Mouse (Mus musculus): ENCODE results near the gene Arid1a. TPM values are rescaled to one million over a fixed set of nuclear protein-coding genes. Genes with fewer than 3 reads are reported as not detected.
"Not testable (repeated sequence)": the region's sequence is repeated elsewhere in the genome, so short reads cannot be mapped to it uniquely, and the experiment has no call there.

The Arid1a gene
- polyA plus RNA-seq, 1 experiment = 2.3 TPM

DNA sequence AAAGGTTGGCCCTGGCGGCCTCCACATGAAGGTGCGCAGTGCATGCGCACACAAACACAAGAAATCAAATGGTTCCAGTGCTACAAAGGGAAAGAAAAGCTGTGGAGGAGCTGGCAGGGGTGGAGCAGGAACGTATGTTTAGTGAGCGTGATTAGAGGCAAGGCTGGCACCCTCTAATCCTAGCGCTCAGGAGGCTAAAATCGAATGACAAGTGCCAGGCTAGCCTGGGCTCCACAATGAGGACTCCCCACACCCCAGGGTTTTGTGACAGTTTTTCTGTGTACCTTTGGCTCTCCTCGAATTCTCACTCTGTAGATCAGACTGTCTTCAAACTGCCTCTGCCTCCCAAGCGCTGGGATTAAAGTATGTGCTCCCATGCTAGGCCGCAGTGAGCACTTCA is 103.8 kb downstream of the Arid1a start:
- no peaks in the 10 kb centered on the region for H3K9me3 ChIP-seq (ENCODE audit: control insufficient read depth, low read length)
- H3K36me3 ChIP-seq (ENCODE audit: control insufficient read depth) = no peaks in the 10 kb centered on the region
- peaks cover 3% of the 10 kb centered on the region for H3K4me1 ChIP-seq (ENCODE audit: control insufficient read depth)
- H3K4me3 ChIP-seq (replicated peaks) = no peak overlapping the region
- H3K27me3 ChIP-seq (ENCODE audit: control insufficient read depth) = no peaks in the 10 kb centered on the region
- no peak for TF ChIP-seq GATA1 (IDR thresholded peaks at IDR 0.05; ENCODE audit: low read length)
- no peak for TF ChIP-seq TAL1 (IDR thresholded peaks at IDR 0.05; ENCODE audit: low read length)

DNA sequence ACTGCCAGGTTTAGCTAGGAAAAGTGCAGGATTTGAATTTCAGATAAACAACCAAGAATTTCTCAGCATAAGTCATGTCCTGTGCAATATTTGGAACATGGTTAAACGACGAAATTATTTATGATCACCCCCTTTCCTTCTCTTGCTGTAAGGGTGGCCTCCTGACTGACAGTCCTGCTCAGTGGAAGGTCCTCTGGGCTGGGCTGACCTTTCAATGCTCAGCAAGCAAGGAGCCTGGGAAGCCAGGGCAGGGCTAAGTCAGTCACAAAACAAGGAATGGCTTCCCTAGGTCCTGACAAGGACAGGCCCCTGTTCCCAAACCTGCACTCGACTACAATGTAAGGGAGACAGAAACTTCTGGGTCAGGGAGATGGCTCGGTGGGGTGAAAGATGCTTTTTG is 104.6 kb downstream of the Arid1a start:
- TF ChIP-seq TAL1 (IDR thresholded peaks at IDR 0.05; ENCODE audit: low read length) (no peak), GATA1 (IDR thresholded peaks at IDR 0.05; ENCODE audit: low read length) (no peak)
- Histone ChIP-seq H3K27me3 (ENCODE audit: control insufficient read depth) (no peaks in the 10 kb centered on the region), H3K4me1 (ENCODE audit: control insufficient read depth) (peaks cover 3% of the 10 kb centered on the region), H3K4me3 (replicated peaks) (no peak overlapping the region), H3K36me3 (ENCODE audit: control insufficient read depth) (no peaks in the 10 kb centered on the region), H3K9me3 (ENCODE audit: control insufficient read depth, low read length) (no peaks in the 10 kb centered on the region)

DNA sequence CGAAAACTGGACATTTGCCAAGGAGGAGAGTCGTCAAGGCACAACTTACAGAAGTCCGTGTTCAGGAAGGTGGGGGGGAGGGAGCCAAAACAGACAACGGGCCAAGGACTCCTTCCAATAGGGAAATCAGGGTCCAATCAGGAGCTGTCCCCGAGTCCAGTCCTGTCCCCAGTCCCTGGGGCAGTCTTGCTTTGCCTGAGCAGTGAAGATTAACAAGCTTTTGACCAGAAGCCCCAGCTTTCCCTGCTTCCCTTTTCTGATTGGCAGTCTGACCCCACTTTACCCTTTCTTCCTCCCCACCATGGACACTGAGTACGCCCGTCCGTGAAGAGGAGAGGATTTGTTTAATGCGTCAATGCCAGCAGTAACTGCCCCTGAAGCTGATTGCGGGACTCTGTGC is 105.1 kb downstream of the Arid1a start:
- TF ChIP-seq TAL1 (IDR thresholded peaks at IDR 0.05; ENCODE audit: low read length) (no peak), GATA1 (IDR thresholded peaks at IDR 0.05; ENCODE audit: low read length) (no peak)
- no peaks in the 10 kb centered on the region for H3K9me3 ChIP-seq (ENCODE audit: control insufficient read depth, low read length)
- no peaks in the 10 kb centered on the region for H3K36me3 ChIP-seq (ENCODE audit: control insufficient read depth)
- H3K4me1 ChIP-seq (ENCODE audit: control insufficient read depth) = peaks cover 3% of the 10 kb centered on the region
- no peak overlapping the region for H3K4me3 ChIP-seq (replicated peaks)
- H3K27me3 ChIP-seq (ENCODE audit: control insufficient read depth) = no peaks in the 10 kb centered on the region

DNA sequence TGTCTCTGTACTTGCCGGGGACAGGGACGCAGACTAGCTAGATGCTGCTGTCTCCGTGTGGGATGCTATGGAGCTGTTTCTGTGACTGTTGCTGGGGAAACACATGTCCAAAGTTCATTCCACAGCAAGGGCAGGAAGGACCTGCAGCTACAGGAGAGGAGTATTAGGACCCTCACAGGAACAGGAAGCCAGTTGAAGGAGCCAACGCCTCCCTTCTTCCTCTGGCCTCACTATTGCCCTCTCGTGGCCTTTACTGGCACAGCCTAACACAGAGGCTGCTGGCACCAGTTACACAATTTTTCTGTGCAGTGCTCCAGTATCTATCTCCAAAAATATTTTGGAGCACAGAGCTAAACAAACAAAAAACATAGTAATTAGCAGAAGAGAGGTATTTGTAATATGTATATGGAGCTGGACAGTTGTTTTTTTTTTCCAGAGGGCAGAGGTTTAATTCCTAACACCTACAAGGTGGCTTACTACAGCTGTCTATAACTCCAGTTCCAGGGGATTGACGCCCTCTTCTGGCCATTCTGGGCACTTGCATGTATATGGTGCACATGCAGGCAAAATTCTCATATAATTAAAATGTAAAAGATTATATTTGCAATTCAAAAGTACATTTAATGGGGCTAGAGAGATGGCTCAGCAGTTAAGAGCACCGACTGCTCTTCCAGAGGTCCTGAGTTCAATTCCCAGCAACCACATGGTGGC is 106.4 kb downstream of the Arid1a start, which contains the start of gene Zdhhc18:
Gene Zdhhc18 (minus strand): TSS at position 166 of the 711 bp plus-strand sequence.
- peak within 1 kb of the TSS; percentile 41 for H3K4me3 ChIP-seq (replicated peaks)
- H3K9me3 ChIP-seq (ENCODE audit: control insufficient read depth, low read length) = peaks cover 6% of the 10 kb centered on the region
- H3K4me1 ChIP-seq (ENCODE audit: control insufficient read depth) = peaks cover 3% of the 10 kb centered on the region
- no peaks in the 10 kb centered on the region for H3K36me3 ChIP-seq (ENCODE audit: control insufficient read depth)
- no peaks in the 10 kb centered on the region for H3K27me3 ChIP-seq (ENCODE audit: control insufficient read depth)
- TF ChIP-seq GATA1 (IDR thresholded peaks at IDR 0.05; ENCODE audit: low read length) = no peak

DNA sequence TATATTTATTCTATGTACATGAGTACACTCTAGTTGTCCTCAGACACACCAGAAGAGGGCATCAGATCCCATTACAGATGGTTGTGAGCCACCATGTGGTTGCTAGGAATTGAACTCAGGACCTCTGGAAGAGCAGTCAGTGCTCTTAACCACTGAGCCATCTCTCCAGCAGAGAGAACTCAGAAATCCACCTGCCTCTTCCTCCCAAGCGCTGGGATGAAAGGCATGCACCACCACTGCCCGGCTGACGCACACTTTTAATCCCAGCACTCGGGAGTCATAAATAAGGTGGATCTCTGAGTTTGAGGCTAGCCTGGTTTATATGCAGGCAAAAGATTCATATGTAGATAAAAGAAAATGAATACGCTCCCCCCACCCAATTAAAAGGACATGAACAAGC is 107.1 kb downstream of the Arid1a start:
- not testable (repeated sequence) for H3K27me3 ChIP-seq (ENCODE audit: control insufficient read depth); H3K4me3 ChIP-seq (replicated peaks); H3K9me3 ChIP-seq (ENCODE audit: control insufficient read depth, low read length); H3K36me3 ChIP-seq (ENCODE audit: control insufficient read depth); H3K4me1 ChIP-seq (ENCODE audit: control insufficient read depth)

DNA sequence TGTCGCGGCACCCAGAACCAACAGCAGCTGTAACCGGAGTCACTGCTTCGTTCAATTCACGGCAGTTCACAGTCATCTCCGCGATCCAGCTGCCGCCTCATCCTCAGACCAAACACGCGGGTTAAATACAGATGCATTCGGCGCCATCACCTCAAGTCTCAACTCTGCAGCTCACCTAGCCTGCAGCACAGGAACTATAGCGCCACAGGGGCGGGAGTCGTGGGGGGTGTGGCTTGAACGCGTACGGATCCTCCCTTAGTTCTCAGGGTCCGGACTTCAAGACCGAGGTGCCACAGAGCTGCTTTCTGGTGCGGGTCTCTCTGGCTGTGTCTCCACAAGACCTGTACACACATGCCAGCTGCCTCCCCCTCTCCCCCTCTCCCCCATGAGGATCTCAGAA is 110.9 kb downstream of the Arid1a start:
- Histone ChIP-seq H3K9me3 (ENCODE audit: control insufficient read depth, low read length) (peaks cover 8% of the 10 kb centered on the region), H3K27me3 (ENCODE audit: control insufficient read depth) (no peaks in the 10 kb centered on the region), H3K4me1 (ENCODE audit: control insufficient read depth) (peaks cover 3% of the 10 kb centered on the region), H3K4me3 (replicated peaks) (no peak overlapping the region), H3K36me3 (ENCODE audit: control insufficient read depth) (no peaks in the 10 kb centered on the region)
- TF ChIP-seq TAL1 (IDR thresholded peaks at IDR 0.05; ENCODE audit: low read length) = no peak
- no peak for TF ChIP-seq GATA1 (IDR thresholded peaks at IDR 0.05; ENCODE audit: low read length)

DNA sequence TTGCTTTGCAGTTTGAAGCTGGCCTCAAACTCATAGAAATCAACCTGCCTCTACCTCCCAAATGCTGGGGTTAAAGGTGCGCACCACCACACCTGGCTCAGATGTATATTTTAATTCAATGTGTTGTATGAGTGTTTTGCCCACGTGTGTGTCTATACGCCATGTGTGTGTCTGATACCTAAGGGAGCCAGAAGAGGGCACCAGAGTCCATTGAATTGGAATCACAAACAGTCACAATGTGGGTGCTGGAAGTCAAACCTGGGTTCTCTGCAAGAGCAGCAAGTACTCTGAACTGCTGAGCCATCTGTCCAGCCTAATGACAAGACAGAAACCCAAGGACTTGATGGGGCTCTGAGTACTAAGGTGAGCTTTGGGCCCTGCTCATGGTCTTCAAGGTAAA is 111.4 kb downstream of the Arid1a start:
- Histone ChIP-seq H3K9me3 (ENCODE audit: control insufficient read depth, low read length) (peaks cover 8% of the 10 kb centered on the region), H3K27me3 (ENCODE audit: control insufficient read depth) (no peaks in the 10 kb centered on the region), H3K4me3 (replicated peaks) (no peak overlapping the region), H3K4me1 (ENCODE audit: control insufficient read depth) (peaks cover 3% of the 10 kb centered on the region), H3K36me3 (ENCODE audit: control insufficient read depth) (no peaks in the 10 kb centered on the region)
- no peak for TF ChIP-seq TAL1 (IDR thresholded peaks at IDR 0.05; ENCODE audit: low read length)

DNA sequence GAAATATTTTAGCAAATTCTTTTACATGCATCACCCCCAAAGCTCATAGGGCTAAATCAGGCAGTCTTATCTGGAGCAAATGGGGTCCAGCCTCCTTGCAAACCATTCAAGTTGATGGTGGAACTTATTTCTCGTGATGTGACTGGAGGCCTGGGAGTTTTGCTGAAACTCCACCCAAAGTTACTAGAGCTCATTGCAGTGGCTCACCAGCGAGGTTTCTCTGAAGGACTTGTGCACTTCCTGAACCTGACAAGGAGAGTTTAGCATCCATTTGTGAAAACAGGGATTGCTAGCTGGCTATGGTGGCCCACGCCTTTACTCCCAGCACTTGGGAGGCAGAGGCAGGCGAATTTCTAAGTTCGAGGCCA is 122.5 kb downstream of the Arid1a start:
- peak overlapping the region; percentile 67 for H3K4me3 ChIP-seq (replicated peaks)

DNA sequence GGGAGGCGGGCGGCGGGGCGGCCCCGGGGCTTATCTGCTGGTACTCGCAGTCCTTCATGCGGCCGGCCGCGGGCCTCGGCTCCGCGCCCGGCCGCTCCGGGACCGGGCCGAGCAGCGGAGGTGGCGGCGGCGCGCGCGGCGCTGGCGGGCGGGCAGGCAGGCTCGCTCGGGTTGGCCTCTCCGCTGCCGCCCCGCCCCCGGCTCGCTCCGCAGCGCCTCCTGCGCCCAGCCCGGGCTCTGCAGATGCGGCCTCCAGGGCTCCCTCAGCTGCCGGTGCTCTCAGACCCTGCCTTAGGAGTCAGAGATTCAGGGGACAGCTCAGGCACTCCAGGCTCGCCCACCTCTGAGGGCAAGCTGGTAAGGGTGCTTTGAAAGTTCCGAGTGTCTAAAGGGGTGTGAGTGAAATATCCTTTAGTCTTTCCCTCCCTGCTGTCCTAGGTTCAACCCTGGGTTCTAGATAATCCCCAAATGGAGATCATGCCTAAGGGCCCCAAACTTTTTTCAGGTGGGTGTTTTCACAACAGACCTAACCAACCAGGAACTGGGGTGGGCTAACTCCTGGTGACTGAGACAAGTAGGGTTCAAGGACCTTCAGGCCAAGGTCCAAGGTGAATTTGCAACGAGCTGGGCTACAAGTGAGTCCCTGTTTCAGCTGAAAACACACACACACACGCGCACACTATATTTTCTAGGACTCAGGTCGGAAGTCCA is 123.1 kb downstream of the Arid1a start:
- Histone ChIP-seq H3K4me3 (replicated peaks) (peak overlapping the region; percentile 67), H3K4me1 (ENCODE audit: control insufficient read depth) (peaks cover 24% of the 10 kb centered on the region), H3K27me3 (ENCODE audit: control insufficient read depth) (peaks cover 9% of the 10 kb centered on the region), H3K36me3 (ENCODE audit: control insufficient read depth) (no peaks in the 10 kb centered on the region), H3K9me3 (ENCODE audit: control insufficient read depth, low read length) (no peaks in the 10 kb centered on the region)
- TF ChIP-seq TAL1 (IDR thresholded peaks at IDR 0.05; ENCODE audit: low read length) (no peak), GATA1 (IDR thresholded peaks at IDR 0.05; ENCODE audit: low read length) (no peak)

More for the DNA sequence above, 122.5 kb downstream of the Arid1a start:
- Histone ChIP-seq H3K9me3 (ENCODE audit: control insufficient read depth, low read length) (no peaks in the 10 kb centered on the region), H3K36me3 (ENCODE audit: control insufficient read depth) (no peaks in the 10 kb centered on the region), H3K4me1 (ENCODE audit: control insufficient read depth) (peaks cover 24% of the 10 kb centered on the region), H3K27me3 (ENCODE audit: control insufficient read depth) (peaks cover 9% of the 10 kb centered on the region)
- TF ChIP-seq TAL1 (IDR thresholded peaks at IDR 0.05; ENCODE audit: low read length) (no peak), GATA1 (IDR thresholded peaks at IDR 0.05; ENCODE audit: low read length) (no peak)
